Mouse (Mus musculus) ES-E14 (cell line): ENCODE measurements around the gene Ctnnd2.

Experiments
- ZC3H11A ChIP-seq: IDR thresholded peaks from 2 replicates; pipeline ENCODE4 v1.6.1; 2012; ENCODE audit warnings: low read depth, mild to moderate bottlenecking, inconsistent platforms, low read length, borderline replicate concordance
- ZNF384 ChIP-seq: IDR thresholded peaks from 2 replicates; pipeline ENCODE4 v1.6.1; 2012; ENCODE audit warnings: low read depth, low read length, inconsistent platforms

GRCm38 (mm10) chr15:30371151-30371550 is 198.8 kb downstream of the Ctnnd2 start:
- TF ChIP-seq ZC3H11A (no peak), ZNF384 (no peak)
